Mouse (Mus musculus) neural tube, embryonic 11.5 days (tissue): ENCODE measurements at regions not wholly inside any gene's neighbourhood (a gene's known extent, or its start where the extent isn't known, plus 50 kb on each side); places are given as distances from the start of the nearest gene placed in this dataset.
"Not testable (repeated sequence)": the region's sequence is repeated elsewhere in the genome, so short reads cannot be mapped to it uniquely, and the experiment has no call there.

Source experiments
- ATAC-seq: fragments of 200-750 bp; cut with Nextera tagmentation; 2 replicates; pipeline ENCODE4 v1.8.0; 2017; ENCODE audit warnings: moderate number of reproducible peaks, mild to moderate bottlenecking, moderate TSS enrichment, moderate library complexity; ENCODE audit not compliant: insufficient read depth, low FRiP score, low TSS enrichment
- DNase-seq: peaks from one replicate; pipeline ENCODE4 v3.0.0-alpha.2; 2015; ENCODE audit warnings: low spot score
- H3K27ac ChIP-seq: fragments of 300-500 bp; sonication (generic); 2 replicates; pipeline ENCODE4 v1.5.1; 2014; ENCODE audit warnings: low read depth, mild to moderate bottlenecking, low read length
- H3K27me3 ChIP-seq: fragments of 300-500 bp; sonication (generic); 2 replicates; pipeline ENCODE4 v1.6.1; 2014; ENCODE audit warnings: mild to moderate bottlenecking, low read length, mixed read lengths; ENCODE audit not compliant: control insufficient read depth, insufficient read depth
- H3K36me3 ChIP-seq: fragments of 300-500 bp; sonication (generic); 2 replicates; pipeline ENCODE4 v1.6.1; 2014; ENCODE audit warnings: mild to moderate bottlenecking, low read length, moderate library complexity, mixed read lengths; ENCODE audit not compliant: control insufficient read depth, insufficient read depth
- H3K4me1 ChIP-seq: fragments of 300-500 bp; sonication (generic); 2 replicates; pipeline ENCODE4 v1.6.1; 2014; ENCODE audit warnings: low read length, mixed read lengths; ENCODE audit not compliant: control insufficient read depth, insufficient read depth
- H3K4me2 ChIP-seq: fragments of 300-500 bp; sonication (generic); 2 replicates; pipeline ENCODE4 v1.6.1; 2014; ENCODE audit warnings: low read depth, mild to moderate bottlenecking, moderate library complexity
- H3K4me3 ChIP-seq: fragments of 300-500 bp; sonication (generic); 2 replicates; pipeline ENCODE4 v1.5.1; 2014; ENCODE audit warnings: low read depth, low read length
- H3K9ac ChIP-seq: fragments of 300-500 bp; sonication (generic); 2 replicates; pipeline ENCODE4 v1.6.1; 2014; ENCODE audit warnings: mild to moderate bottlenecking, low read length
- H3K9me3 ChIP-seq: fragments of 300-500 bp; sonication (generic); 2 replicates; pipeline ENCODE4 v1.6.1; 2016; ENCODE audit warnings: low read length; ENCODE audit not compliant: control insufficient read depth
- WGBS: fragments of 180-500 bp; shearing (Covaris S2); extraction: QIAGEN DNeasy Blood & Tissue Kit; methylation state at CpG from one replicate; pipeline ENCODE4 v1.1.7; 2014; 5-methylcytosine and 5-hydroxymethylcytosine counted together

GRCm38 (mm10) chr5:96898120-96898672 is 99.3 kb upstream of the Bmp2k start:
- H3K27ac ChIP-seq: no peak overlapping the region
- H3K4me2 ChIP-seq: no peak overlapping the region
- no peak overlapping the region for H3K9ac ChIP-seq
- no peaks in the 10 kb centered on the region for H3K27me3 ChIP-seq
- no peaks in the 10 kb centered on the region for H3K4me1 ChIP-seq
- no peak for ATAC-seq
- no peak overlapping the region for H3K4me3 ChIP-seq
- no peaks in the 10 kb centered on the region for H3K9me3 ChIP-seq
- 72% methylated on average over 8 of the region's 8 CpGs for WGBS
- no peak for DNase-seq
- no peaks in the 10 kb centered on the region for H3K36me3 ChIP-seq

DNA sequence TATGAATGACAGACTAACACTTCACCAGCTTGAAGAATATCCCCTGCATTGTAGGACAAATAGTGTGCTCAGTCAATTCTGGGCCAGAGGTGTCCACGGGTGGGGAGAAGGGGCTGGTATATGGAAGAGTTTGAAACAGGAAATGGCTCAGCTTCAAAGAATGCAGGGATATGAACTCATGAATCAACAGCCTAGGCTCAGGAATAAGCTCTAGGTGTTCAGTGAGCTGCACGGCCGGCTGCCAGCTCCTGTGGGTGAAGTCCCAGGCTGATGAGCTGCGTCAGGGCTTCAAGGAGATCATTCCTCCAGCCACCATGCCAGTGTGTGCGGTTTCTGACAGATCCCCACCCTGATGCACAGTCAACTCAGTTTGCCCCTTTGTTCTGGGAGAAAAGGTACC is 98.8 kb upstream of the Bmp2k start:
- Histone ChIP-seq H3K4me2 (no peak overlapping the region), H3K36me3 (no peaks in the 10 kb centered on the region), H3K4me3 (no peak overlapping the region), H3K27ac (no peak overlapping the region), H3K9me3 (no peaks in the 10 kb centered on the region), H3K9ac (no peak overlapping the region), H3K27me3 (no peaks in the 10 kb centered on the region), H3K4me1 (no peaks in the 10 kb centered on the region)
- 81% methylated on average over 5 of the region's 5 CpGs for WGBS
- DNase-seq: no peak
- no peak for ATAC-seq

- Histone ChIP-seq H3K4me3 (no peak overlapping the region), H3K9me3 (no peaks in the 10 kb centered on the region), H3K27me3 (no peaks in the 10 kb centered on the region), H3K4me2 (no peak overlapping the region), H3K36me3 (no peaks in the 10 kb centered on the region), H3K27ac (no peak overlapping the region), H3K9ac (no peak overlapping the region), H3K4me1 (no peaks in the 10 kb centered on the region)
- DNase-seq (peak; percentile 47), ATAC-seq (no peak)
- 44% methylated on average over 17 of the region's 17 CpGs for WGBS
Observed at GRCm38 (mm10) chr5:96905572-96906271, 91.8 kb upstream of the Bmp2k start.

GRCm38 (mm10) chr5:96908371-96908770 is 89.1 kb upstream of the Bmp2k start:
- not testable (repeated sequence) for H3K4me2 ChIP-seq, ATAC-seq, DNase-seq, H3K27me3 ChIP-seq, H3K36me3 ChIP-seq, H3K4me1 ChIP-seq, H3K4me3 ChIP-seq, H3K9ac ChIP-seq, H3K27ac ChIP-seq, H3K9me3 ChIP-seq
- WGBS: 96% methylated on average over 2 of the region's 2 CpGs

DNA sequence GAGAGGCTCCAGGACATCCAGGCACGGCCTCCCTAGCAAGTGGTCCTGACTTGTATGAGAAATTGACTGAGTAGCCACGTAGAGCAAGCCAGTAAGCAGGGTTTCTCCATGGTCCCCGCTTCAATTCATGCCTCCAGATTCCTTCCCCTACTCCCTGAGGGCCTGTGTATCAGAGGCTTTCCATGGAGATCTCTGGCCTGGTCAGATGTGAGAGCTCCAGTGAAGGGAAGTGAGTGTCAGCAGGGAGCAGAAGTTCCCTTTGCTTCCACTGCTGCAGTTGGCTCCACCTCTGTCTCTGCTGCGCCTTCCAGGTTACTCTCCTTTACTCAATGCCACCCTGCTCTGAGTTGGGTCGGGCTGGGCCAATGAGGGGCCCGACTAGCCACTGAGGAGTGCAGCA is 88.3 kb upstream of the Bmp2k start:
- 80% methylated on average over 6 of the region's 6 CpGs for WGBS
- Histone ChIP-seq H3K4me1 (no peaks in the 10 kb centered on the region), H3K4me2 (no peak overlapping the region), H3K36me3 (no peaks in the 10 kb centered on the region), H3K9ac (no peak overlapping the region), H3K27me3 (no peaks in the 10 kb centered on the region), H3K27ac (no peak overlapping the region), H3K9me3 (no peaks in the 10 kb centered on the region), H3K4me3 (no peak overlapping the region)
- no peak for DNase-seq
- no peak for ATAC-seq

GRCm38 (mm10) chr5:96911550-96912253 is 85.8 kb upstream of the Bmp2k start:
- 75% methylated on average over 13 of the region's 13 CpGs for WGBS
- Histone ChIP-seq H3K4me3 (no peak overlapping the region), H3K27me3 (no peaks in the 10 kb centered on the region), H3K36me3 (no peaks in the 10 kb centered on the region), H3K27ac (no peak overlapping the region), H3K9me3 (no peaks in the 10 kb centered on the region), H3K4me2 (no peak overlapping the region), H3K9ac (no peak overlapping the region), H3K4me1 (no peaks in the 10 kb centered on the region)
- DNase-seq (no peak), ATAC-seq (no peak)

DNA sequence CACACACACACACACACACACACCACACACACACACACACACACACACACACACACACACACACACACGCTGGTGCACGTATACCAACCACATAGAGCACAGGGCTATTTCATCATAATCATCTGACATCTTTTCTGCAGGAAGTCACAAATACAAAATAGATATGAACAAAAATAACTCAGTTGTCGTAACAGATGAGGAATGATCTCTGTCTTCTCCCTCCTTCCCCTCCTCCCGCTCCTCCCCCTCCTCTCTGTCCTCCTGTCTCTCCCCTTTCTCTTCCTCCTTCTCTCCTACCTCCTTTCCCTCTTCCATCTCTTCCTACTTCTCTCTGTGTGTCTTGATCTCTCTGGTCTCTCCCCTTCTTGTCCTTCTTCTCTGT is 85.2 kb upstream of the Bmp2k start:
- Histone ChIP-seq H3K4me1 (no peaks in the 10 kb centered on the region), H3K4me3 (no peak overlapping the region), H3K27me3 (no peaks in the 10 kb centered on the region), H3K9ac (no peak overlapping the region), H3K27ac (no peak overlapping the region), H3K4me2 (no peak overlapping the region), H3K36me3 (no peaks in the 10 kb centered on the region), H3K9me3 (no peaks in the 10 kb centered on the region)
- no peak for ATAC-seq
- no peak for DNase-seq
- 87% methylated on average over 4 of the region's 4 CpGs for WGBS

DNA sequence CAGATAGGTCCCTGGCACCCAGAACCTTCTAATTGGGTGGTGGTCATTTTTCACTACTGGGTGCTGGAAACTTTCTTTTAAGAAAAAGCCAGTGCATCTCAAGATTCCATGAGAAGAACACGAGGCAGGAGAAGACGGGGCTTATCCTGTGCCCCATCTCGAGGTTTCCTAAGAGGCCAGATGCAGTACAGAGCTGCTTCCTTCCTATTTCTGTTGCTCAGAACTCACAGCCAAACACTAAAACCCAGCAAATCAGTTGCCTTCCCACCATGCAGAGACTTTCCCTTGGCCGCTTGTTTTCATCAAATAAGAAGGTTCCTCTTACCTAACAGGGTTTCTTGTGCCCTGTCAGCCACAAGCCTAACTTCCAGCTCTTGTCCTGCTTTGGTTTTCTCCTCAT is 84.7 kb upstream of the Bmp2k start:
- Histone ChIP-seq H3K9me3 (no peaks in the 10 kb centered on the region), H3K4me3 (no peak overlapping the region), H3K4me1 (no peaks in the 10 kb centered on the region), H3K36me3 (no peaks in the 10 kb centered on the region), H3K4me2 (no peak overlapping the region), H3K27me3 (no peaks in the 10 kb centered on the region), H3K27ac (no peak overlapping the region), H3K9ac (no peak overlapping the region)
- no peak for ATAC-seq
- DNase-seq: no peak
- 74% methylated on average over 4 of the region's 4 CpGs for WGBS

GRCm38 (mm10) chr5:96913711-96914110 is 83.8 kb upstream of the Bmp2k start:
- no peak for ATAC-seq

More at GRCm38 (mm10) chr5:96913711-96914110, 83.8 kb upstream of the Bmp2k start:
- 74% methylated on average over 1 of the region's 1 CpGs for WGBS
- H3K4me2 ChIP-seq: no peak overlapping the region
- H3K4me3 ChIP-seq: no peak overlapping the region
- no peak overlapping the region for H3K27ac ChIP-seq
- H3K9ac ChIP-seq: no peak overlapping the region
- H3K27me3 ChIP-seq: no peaks in the 10 kb centered on the region
- no peaks in the 10 kb centered on the region for H3K9me3 ChIP-seq
- DNase-seq: no peak
- no peaks in the 10 kb centered on the region for H3K4me1 ChIP-seq
- H3K36me3 ChIP-seq: no peaks in the 10 kb centered on the region
